Mouse (Mus musculus) c-Kit-positive CD71-positive TER-119-negative erythroid progenitor cells, embryonic 14.5 days (primary cell): ENCODE results near the gene Gm5065.

ENCODE experiments used
- DNase-seq: peaks from one replicate; pipeline ENCODE4 v3.0.0-alpha.2; 2013; ENCODE audit warnings: low read depth

The Gm5065 gene

DNA sequence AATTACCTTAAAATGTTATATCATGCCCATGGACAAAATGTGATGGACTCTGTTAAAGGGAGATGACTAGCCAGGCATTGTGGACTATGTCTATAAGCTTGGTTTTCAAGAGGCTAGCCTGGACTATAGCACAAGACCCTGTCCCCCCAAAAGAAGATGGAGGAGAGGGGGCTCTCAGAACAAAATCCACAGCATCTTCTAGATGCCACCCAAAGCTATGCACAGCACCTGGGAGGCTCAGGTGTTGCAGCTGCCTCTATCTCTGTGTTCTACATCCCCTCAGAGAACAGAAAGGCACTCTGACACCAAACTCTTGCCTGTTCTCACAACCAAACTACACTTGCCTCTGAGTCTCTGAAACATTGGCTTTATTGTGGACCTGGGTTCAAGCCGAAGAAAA, at the start of gene Gm5065:
TSS of gene Gm5065 (plus strand) at position 301 of the 400 bp plus-strand sequence.
- no peak for DNase-seq

- no peak for DNase-seq
Observed at GRCm38 (mm10) chr7:5327511-5327910, 22.8 kb upstream of the Gm5065 start.

GRCm38 (mm10) chr7:5350935-5351334, 598 bp downstream of the Gm5065 start, which contains the start of gene Nlrp2:
TSS of gene Nlrp2 (minus strand) at chr7:5351035.
- DNase-seq, result no peak

DNA sequence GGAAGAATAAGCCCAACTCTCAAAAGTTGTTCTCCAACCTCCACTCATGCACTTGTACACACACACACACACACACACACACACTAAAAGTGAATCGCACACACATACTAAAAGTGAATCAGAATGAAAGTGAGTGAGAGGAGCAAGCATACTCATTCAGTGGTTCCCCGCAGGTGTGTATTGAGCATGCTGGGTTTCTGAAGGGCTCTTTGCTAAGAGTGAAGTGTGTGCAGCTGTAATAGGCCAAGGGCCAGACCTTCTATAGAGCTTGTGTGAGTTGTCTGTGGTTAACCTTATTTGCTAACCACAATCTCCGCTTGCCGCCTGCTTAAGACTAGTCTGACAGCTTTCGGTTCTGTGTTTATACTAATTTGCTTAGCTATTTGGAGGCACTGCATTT, 13.3 kb downstream of the Gm5065 start:
- no peak for DNase-seq

DNA sequence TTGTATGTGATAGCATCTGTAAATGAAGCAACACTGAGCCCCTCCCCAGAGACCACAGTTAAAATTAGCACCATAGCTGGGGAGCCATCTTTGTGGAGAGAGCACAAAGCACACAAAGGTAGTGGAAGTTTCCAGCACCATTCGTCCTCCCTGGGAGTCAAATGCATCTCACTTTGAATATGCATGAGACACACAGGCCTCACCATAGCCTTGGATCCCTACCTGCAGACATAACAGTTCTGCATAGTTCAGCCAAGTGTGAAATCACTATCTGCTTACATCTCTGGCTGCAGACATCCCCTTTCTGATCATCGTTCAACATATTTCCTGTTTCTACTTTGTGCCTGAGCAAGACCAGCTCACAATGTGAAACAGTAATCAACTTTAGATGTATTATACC, 16.4 kb downstream of the Gm5065 start:
- no peak for DNase-seq

DNA sequence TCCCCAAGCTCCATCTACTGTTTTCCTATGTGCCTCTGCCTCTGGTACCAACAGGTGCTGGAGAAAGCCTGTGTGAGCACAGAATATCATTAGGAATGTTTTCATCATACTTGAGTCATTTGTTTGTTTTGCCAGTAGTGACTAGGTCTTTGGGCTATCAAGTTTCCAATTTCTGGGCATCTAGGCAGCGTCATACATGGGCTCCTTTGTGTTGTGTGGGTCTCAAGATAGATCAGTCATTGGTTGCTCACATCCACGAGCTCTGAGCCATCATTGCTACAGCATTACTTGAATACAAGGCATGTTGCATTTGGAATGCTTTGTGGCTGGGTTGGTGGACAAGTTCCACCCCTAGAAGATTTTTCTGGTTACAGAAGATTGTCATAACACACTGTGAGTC, 55.9 kb downstream of the Gm5065 start:
- no peak for DNase-seq
